Mouse (Mus musculus) kidney, adult 2 months (tissue): ENCODE data around the gene Tns4.

Source experiments
- CTCF ChIP-seq: fragments of 200-500 bp; conservative IDR thresholded peaks from 2 replicates; pipeline ENCODE4 v1.5.1; 2011; ENCODE audit warnings: low read depth, mild to moderate bottlenecking, control low read depth, low read length, moderate library complexity, mixed read lengths; ENCODE audit not compliant: insufficient read depth, insufficient read length
- POLR2A ChIP-seq: fragments of 200-500 bp; IDR thresholded peaks from one replicate; pipeline ENCODE4 v1.6.1; 2011; ENCODE audit warnings: low read depth, low read length, control low read depth

GRCm38 (mm10) chr11:99062661-99063060 lies 26.4 kb downstream of the Tns4 start:
- no peak for TF ChIP-seq CTCF
- TF ChIP-seq POLR2A: no peak
